Mouse (Mus musculus): ENCODE measurements at regions not wholly inside any gene's neighbourhood (a gene's known extent, or its start where the extent isn't known, plus 50 kb on each side); places are given as distances from the start of the nearest gene placed in this dataset.

GRCm38 (mm10) chr16:86303869-86304268 lies 402.2 kb upstream of the Adamts5 start:
- TF ChIP-seq USF1 (IDR thresholded peaks at IDR 0.05; ENCODE audit: low read depth) (no peak), POLR2A (IDR thresholded peaks at IDR 0.05; ENCODE audit: insufficient read length, low read depth) (no peak), MYOG (IDR thresholded peaks at IDR 0.05; ENCODE audit: control insufficient read depth in 1 of 3, insufficient read depth in 1 of 3, insufficient read length in 2 of 3, low read depth in 2 of 3) (no peak), E2F4 (IDR thresholded peaks at IDR 0.05; ENCODE audit: insufficient read depth) (no peak), SRF (IDR thresholded peaks at IDR 0.05; ENCODE audit: control insufficient read depth, insufficient read length, low read depth) (no peak), TCF3 (IDR thresholded peaks at IDR 0.05; ENCODE audit: insufficient read length, low read depth) (no peak), MAX (IDR thresholded peaks at IDR 0.05; ENCODE audit: low read depth) (no peak), POLR2AphosphoS2 (IDR thresholded peaks at IDR 0.05; ENCODE audit: insufficient read length, low read depth) (no peak), MYOD1 (IDR thresholded peaks at IDR 0.05; ENCODE audit: control insufficient read depth in 1 of 3, insufficient read length in 2 of 3, low read depth in 2 of 3) (no peak), REST (IDR thresholded peaks at IDR 0.05; ENCODE audit: insufficient read depth, insufficient read length) (no peak), CEBPB (IDR thresholded peaks at IDR 0.05; ENCODE audit: insufficient read depth, poor library complexity, severe bottlenecking) (no peak)

All from myocyte (in vitro differentiated cells).